Mouse (Mus musculus): ENCODE results near the gene Hist2h2aa1. TPM values are rescaled to one million over a fixed set of nuclear protein-coding genes. Genes with fewer than 3 reads are reported as not detected.
"Not testable (repeated sequence)": the region's sequence is repeated elsewhere in the genome, so short reads cannot be mapped to it uniquely, and the experiment has no call there.

Hist2h2aa1 gene
- polyA plus RNA-seq (2015; fragmentation: Nextera tagmentation; extraction: Ambion mirVana): 25.9 and 30.4 TPM in 2 replicates

DNA sequence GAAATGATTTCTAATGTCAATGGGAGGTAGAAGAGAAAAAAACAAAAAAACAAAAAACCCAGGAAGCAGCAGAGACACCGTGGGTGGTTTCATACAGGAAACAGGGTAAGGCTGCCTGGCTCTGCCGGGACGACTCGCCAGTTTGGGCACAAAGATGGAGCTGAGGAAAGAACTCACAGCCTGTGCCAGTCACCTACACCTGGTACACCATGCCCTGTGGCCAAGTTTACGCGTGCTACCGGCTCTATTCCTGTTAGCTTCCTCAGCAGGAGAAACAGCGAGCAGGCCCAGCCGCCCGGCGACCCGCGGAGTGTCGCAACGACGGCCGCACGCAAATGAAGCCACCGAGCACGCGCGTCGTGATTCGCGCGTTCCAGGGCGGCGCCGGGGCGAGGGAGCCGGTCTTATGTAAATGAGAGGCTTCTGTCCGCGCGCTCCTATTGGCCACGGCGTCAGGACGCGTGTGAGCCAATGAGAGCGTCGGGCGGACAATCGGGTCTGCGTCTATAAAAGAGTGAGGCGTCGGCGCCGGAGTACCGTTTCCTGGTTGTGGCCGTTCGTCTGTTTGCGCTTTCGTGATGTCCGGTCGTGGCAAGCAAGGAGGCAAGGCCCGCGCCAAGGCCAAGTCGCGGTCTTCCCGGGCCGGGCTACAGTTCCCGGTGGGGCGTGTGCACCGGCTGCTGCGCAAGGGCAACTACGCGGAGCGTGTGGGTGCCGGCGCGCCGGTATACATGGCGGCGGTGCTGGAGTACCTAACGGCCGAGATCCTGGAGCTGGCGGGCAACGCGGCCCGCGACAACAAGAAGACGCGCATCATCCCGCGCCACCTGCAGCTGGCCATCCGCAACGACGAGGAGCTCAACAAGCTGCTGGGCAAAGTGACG is at the start of gene Hist2h2aa1:
Gene Hist2h2aa1, plus strand, starts transcription at position 495 of the 884 bp plus-strand sequence.
- Histone ChIP-seq H3K4me3 (replicated peaks) (peak within 1 kb of the TSS; percentile 54), H3K4me1 (peaks cover 31% of the 10 kb centered on the region), H3K9ac (peak within 1 kb of the TSS; percentile 64), H3K27ac (replicated peaks) (peak within 1 kb of the TSS; percentile 99), H3K4me2 (replicated peaks) (peak within 1 kb of the TSS; percentile 60)
- not testable (repeated sequence) for H3K36me3 ChIP-seq; H3K9me3 ChIP-seq (replicated peaks); H3K27me3 ChIP-seq
- ATAC-seq (ENCODE audit: insufficient number of reproducible peaks, low FRiP score, low TSS enrichment, low read depth): peak; percentile 88
- WGBS: 0% methylated on average over 21 of the region's 88 CpGs

DNA sequence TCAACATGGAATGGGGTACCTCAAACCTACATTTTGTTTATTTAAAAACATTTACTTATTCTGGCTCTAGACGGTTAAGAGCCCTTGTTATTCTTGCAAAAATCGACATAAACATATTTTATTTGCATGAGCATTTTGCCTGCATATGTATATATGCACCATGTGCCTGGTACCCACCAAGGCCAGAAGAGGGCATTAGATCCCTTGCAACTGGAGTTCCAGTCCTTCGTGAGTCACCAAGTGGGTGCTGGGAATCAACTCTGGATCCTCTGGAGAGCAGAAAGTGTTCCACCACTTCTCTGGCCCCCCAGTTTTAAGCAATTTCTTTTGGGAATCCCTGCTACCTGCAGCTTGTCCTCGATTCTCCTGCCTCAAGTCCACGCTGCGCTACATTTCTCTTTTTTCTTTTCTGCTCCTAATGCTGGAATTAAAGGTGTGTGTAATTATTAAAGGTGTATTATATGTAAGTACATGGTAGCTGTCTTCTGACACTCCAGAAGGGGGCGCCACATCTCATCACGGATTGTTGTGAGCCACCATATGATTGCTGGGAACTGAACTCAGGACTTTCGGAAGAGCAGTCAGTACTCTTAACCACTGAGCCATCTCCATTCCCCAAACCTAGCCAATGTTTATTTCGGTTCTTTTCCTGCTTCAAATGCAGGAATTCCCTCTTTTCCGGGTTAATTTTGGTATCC is 49.5 kb upstream of the Hist2h2aa1 start:
- H3K4me2 ChIP-seq (replicated peaks): no peak overlapping the region

DNA sequence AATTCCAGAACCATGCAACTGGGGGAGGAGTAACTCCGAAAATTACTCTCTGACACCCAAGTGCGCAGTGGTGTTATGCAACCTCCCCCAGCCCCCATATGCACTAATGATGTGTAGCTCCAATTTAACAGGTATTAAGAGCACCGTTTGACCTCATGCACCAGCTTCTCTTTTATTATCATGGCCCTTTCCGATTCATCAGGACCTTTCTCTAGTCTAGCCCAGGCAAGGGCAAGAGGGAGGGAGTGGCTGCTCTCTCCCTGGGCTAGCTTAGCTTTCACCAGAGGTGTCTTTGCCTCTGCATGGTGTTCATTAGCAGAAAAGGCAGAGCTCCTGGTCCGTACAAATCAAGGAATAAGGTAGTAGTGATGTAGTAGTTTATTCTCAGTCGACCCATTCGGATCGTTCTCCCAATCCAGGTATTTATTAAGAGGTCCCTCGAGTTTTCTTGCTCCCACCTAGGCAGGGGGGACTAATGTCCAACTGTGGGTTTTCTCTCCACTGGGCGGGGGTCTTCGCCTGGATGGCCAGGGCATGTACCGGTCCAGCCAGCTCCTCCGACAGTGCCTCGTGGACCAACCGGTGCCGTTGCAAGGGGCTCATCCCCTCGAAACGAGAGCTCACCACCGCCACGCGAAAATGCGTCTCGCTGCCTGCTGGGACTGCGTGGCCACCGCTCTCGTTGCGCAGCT is 48.7 kb upstream of the Hist2h2aa1 start:
- peak overlapping the region; percentile 75 for H3K9ac ChIP-seq
- no peak for ATAC-seq (ENCODE audit: insufficient number of reproducible peaks, low FRiP score, low TSS enrichment, low read depth)
- peak overlapping the region; percentile 88 for H3K4me2 ChIP-seq (replicated peaks)
- WGBS: 16% methylated on average over 27 of the region's 27 CpGs
- no peaks in the 10 kb centered on the region for H3K9me3 ChIP-seq (replicated peaks)
- peak overlapping the region; percentile 75 for H3K4me3 ChIP-seq (replicated peaks)
- peaks cover 2% of the 10 kb centered on the region; the same call in 1 of the 2 replicates for H3K36me3 ChIP-seq
- H3K27ac ChIP-seq (replicated peaks): peak overlapping the region; percentile 97
- peaks cover 14% of the 10 kb centered on the region for H3K4me1 ChIP-seq
- no peaks in the 10 kb centered on the region for H3K27me3 ChIP-seq

More for the DNA sequence above, 49.5 kb upstream of the Hist2h2aa1 start:
- H3K4me1 ChIP-seq: peaks cover 14% of the 10 kb centered on the region
- H3K27ac ChIP-seq (replicated peaks): no peak overlapping the region
- no peaks in the 10 kb centered on the region for H3K9me3 ChIP-seq (replicated peaks)
- no peak for ATAC-seq (ENCODE audit: insufficient number of reproducible peaks, low FRiP score, low TSS enrichment, low read depth)
- H3K4me3 ChIP-seq (replicated peaks): no peak overlapping the region
- no peaks in the 10 kb centered on the region for H3K27me3 ChIP-seq
- H3K9ac ChIP-seq: no peak overlapping the region
- H3K36me3 ChIP-seq: peaks cover 3% of the 10 kb centered on the region; the same call in 1 of the 2 replicates
- WGBS: 89% methylated on average over 11 of the region's 11 CpGs

DNA sequence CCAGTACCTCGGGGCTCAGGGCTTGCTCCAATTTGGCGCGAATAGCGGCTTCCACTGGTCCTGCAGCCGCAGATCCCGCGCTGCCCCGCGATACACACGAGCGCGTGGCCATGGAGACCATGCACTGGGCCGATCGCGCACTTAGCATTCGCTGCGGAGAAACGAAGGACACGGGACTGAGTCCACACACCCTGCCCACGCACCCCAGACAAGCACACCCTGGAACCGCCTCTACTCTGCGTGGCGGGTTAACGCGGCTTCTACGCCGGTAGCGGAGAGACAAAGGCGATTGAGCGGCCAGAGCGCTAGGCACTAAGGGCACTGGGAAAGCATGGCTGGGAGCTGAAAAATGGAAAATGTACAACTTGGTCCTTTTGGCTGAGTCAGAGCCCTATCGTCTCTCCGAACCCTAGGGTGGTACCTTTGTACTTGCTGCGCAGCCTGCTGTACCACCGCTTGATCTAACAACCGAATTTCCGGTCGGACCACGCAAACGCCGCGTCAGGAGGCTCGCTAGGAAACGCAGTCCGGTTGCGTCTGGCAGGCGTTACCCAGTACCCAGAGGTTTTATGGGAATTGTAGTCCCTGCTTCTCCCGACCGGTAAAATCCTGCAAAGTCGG is 48.1 kb upstream of the Hist2h2aa1 start:
- Histone ChIP-seq H3K4me3 (replicated peaks) (peak overlapping the region; percentile 75), H3K27me3 (no peaks in the 10 kb centered on the region), H3K4me1 (peaks cover 14% of the 10 kb centered on the region), H3K9ac (peak overlapping the region; percentile 75), H3K9me3 (replicated peaks) (no peaks in the 10 kb centered on the region), H3K36me3 (peaks cover under 1% of the 10 kb centered on the region; the same call in 1 of the 2 replicates), H3K4me2 (replicated peaks) (peak overlapping the region; percentile 88), H3K27ac (replicated peaks) (peak overlapping the region; percentile 97)
- peak; percentile 96 for ATAC-seq (ENCODE audit: insufficient number of reproducible peaks, low FRiP score, low TSS enrichment, low read depth)
- WGBS: under 1% methylated on average over 50 of the region's 50 CpGs

DNA sequence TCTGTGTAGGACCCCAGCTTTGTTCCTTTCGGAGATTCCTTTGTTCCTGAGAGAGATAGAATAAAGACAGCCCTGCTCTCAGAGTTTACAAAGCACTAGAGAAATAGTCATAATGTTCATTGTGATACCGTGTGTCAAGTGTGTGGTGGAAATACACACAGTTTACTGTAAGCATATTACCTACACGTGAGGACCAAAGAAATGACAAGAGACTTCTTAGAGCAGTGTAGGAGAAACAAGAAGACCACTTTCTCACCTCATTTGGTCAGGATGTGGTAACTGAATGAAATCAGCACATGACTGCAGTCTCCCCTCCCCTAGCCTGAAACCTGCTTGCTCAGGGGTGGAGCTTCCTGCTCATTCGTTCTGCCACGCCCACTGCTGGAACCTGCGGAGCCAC is 47.1 kb upstream of the Hist2h2aa1 start:
- WGBS: 11% methylated on average over 6 of the region's 6 CpGs
- no peak for ATAC-seq (ENCODE audit: insufficient number of reproducible peaks, low FRiP score, low TSS enrichment, low read depth)

DNA sequence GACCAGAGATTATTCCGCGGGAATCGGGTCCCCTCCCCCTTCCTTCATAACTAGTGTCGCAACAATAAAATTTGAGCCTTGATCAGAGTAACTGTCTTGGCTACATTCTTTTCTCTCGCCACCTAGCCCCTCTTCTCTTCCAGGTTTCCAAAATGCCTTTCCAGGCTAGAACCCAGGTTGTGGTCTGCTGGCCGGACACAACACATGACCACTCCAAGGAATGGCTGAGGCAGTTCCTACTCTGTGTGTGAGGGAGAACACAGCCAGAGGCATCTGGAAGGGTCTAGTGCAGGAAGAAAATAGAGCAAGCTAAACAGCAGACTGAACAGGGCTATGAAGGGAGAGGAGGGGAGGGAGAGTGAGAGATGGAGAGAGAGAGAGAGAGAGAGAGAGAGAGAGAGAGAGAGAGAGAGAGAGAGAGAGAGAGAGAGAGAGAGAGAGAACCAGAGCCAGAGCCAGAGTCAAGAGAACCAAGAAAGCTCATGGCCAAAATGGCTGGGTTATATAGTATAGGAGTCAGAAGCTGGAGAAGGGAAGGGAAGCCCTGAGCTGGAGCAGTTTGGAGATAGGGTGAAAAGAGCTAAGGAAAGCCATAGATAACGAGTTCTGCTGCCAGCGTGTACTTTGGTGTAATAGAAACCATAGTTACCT is 46.6 kb upstream of the Hist2h2aa1 start:
- WGBS: 43% methylated on average over 5 of the region's 8 CpGs
- not testable (repeated sequence) for H3K9ac ChIP-seq; ATAC-seq (ENCODE audit: insufficient number of reproducible peaks, low FRiP score, low TSS enrichment, low read depth)

More for the DNA sequence above, 47.1 kb upstream of the Hist2h2aa1 start:
- peak overlapping the region; percentile 39; the same call in 1 of the 2 replicates for H3K27ac ChIP-seq (replicated peaks)
- no peaks in the 10 kb centered on the region for H3K27me3 ChIP-seq
- H3K4me3 ChIP-seq (replicated peaks): peak overlapping the region; percentile 75
- no peaks in the 10 kb centered on the region; the same call in 1 of the 2 replicates for H3K36me3 ChIP-seq
- no peak overlapping the region for H3K9ac ChIP-seq
- no peaks in the 10 kb centered on the region for H3K9me3 ChIP-seq (replicated peaks)
- peak overlapping the region; percentile 88 for H3K4me2 ChIP-seq (replicated peaks)
- H3K4me1 ChIP-seq: peaks cover 14% of the 10 kb centered on the region

DNA sequence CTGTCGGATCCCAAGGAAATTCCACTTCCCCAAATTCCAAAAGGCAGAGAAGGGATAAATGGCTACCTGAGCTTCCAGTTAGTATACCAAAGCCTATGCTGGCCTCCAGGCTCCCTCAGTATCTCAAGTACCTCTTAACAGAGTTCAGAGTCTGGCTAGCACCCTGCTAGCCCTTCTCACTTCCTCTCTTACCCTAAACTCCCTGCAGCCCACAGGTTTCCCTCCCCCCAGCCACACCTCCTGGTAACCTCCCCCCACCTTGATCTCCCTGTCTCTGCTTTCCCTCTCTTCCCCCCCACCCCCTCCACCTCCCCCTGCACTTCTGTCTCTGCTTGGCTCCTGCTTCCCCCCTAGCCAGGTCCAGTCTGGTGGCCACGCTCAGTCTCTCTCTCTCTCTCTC is 45.6 kb upstream of the Hist2h2aa1 start:
- ATAC-seq (ENCODE audit: insufficient number of reproducible peaks, low FRiP score, low TSS enrichment, low read depth): no peak
- no peaks in the 10 kb centered on the region for H3K27me3 ChIP-seq
- H3K9ac ChIP-seq: no peak overlapping the region
- no peaks in the 10 kb centered on the region for H3K9me3 ChIP-seq (replicated peaks)
- no peak overlapping the region for H3K4me2 ChIP-seq (replicated peaks)
- H3K27ac ChIP-seq (replicated peaks): no peak overlapping the region
- no peak overlapping the region for H3K4me3 ChIP-seq (replicated peaks)
- WGBS: 44% methylated on average over 2 of the region's 2 CpGs
- no peaks in the 10 kb centered on the region for H3K36me3 ChIP-seq
- peaks cover 14% of the 10 kb centered on the region for H3K4me1 ChIP-seq

More for the DNA sequence above, 46.6 kb upstream of the Hist2h2aa1 start:
- H3K27ac ChIP-seq (replicated peaks); H3K4me3 ChIP-seq (replicated peaks); H3K4me2 ChIP-seq (replicated peaks); H3K9me3 ChIP-seq (replicated peaks); H3K36me3 ChIP-seq; H3K27me3 ChIP-seq: not testable (repeated sequence)
- H3K4me1 ChIP-seq: peaks cover 14% of the 10 kb centered on the region

DNA sequence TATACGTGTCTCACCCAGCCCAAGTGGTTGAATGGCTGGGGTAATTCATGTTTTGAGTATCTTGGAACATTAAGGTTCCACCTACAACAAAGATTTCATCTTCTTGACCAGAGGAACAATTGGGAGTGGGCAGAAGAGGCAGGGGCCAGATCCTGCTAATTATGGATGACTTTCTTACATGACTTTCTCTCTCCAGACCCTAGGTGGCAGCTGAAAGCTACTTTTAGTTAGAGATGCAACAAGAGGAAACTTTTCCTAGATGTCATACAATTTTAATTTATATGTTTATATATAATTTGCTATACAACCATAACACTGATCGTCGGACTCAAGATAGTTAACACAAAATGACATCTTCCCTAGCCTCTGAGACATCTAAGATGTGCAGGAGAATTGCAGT is 37.5 kb upstream of the Hist2h2aa1 start:
- no peak for ATAC-seq (ENCODE audit: insufficient number of reproducible peaks, low FRiP score, low TSS enrichment, low read depth)
- no peak overlapping the region for H3K4me2 ChIP-seq (replicated peaks)
- H3K9ac ChIP-seq: no peak overlapping the region
- 69% methylated on average over 3 of the region's 3 CpGs for WGBS
- H3K9me3 ChIP-seq (replicated peaks): no peaks in the 10 kb centered on the region
- no peaks in the 10 kb centered on the region for H3K36me3 ChIP-seq
- H3K4me1 ChIP-seq: 0 out of 2 replicates have a peak, but pooled peaks cover 4% of the 10 kb centered on the region
- no peaks in the 10 kb centered on the region for H3K27me3 ChIP-seq
- H3K4me3 ChIP-seq (replicated peaks): no peak overlapping the region
- H3K27ac ChIP-seq (replicated peaks): no peak overlapping the region

DNA sequence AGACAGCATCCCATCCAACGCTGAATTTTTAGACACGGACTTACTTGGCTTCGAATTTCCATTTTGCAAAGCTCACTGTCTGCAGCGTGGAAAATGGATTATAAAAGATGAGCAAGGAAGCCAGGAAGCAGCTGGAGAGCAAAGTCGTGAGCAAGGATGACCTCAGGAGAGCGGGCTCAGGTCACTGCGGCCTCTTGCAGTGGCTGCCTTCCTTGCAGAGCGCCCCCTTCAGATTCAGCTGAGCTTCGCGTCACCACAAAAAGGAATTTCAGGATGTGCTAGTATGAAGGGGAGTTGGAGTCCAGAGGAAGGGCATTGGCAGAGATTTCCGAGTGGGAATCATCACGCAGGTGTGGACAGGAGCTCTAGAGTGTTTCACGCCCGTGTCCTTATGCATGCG is 36.1 kb upstream of the Hist2h2aa1 start:
- no peak for ATAC-seq (ENCODE audit: insufficient number of reproducible peaks, low FRiP score, low TSS enrichment, low read depth)
- H3K9ac ChIP-seq: no peak overlapping the region

DNA sequence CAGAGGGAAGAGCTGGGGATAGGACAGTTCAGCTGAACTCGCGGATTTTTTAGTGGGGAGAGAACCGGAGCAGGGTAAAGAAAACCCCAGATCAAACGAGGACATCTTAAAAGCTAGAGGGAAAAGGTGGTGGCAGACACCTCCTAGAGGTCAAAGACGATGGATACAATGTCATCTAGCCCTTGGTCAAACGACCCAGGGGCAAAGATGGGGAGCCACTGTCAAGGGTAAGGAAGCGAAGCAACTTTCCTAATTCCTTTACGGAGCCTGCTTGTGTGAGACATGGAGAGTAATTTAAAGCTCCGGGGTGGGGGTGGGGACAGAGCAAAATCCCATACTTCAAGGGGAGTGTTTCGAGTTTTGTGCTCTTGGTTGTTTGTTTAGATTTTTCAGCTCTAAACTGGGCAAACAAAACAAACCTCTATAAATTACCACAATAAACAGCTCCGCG is 26.1 kb upstream of the Hist2h2aa1 start:
- no peak for ATAC-seq (ENCODE audit: insufficient number of reproducible peaks, low FRiP score, low TSS enrichment, low read depth)
- Histone ChIP-seq H3K27me3 (no peaks in the 10 kb centered on the region), H3K27ac (replicated peaks) (peak overlapping the region; percentile 100), H3K4me3 (replicated peaks) (peak overlapping the region; percentile 65), H3K36me3 (no peaks in the 10 kb centered on the region), H3K4me1 (peaks cover 31% of the 10 kb centered on the region), H3K9ac (peak overlapping the region; percentile 76), H3K4me2 (replicated peaks) (peak overlapping the region; percentile 69), H3K9me3 (replicated peaks) (no peaks in the 10 kb centered on the region)
- WGBS: under 1% methylated on average over 12 of the region's 12 CpGs

More for the DNA sequence above, 36.1 kb upstream of the Hist2h2aa1 start:
- H3K27me3 ChIP-seq: no peaks in the 10 kb centered on the region
- H3K36me3 ChIP-seq: no peaks in the 10 kb centered on the region
- 21% methylated on average over 15 of the region's 15 CpGs for WGBS
- H3K4me1 ChIP-seq: 0 out of 2 replicates have a peak, but pooled peaks cover 4% of the 10 kb centered on the region
- H3K9me3 ChIP-seq (replicated peaks): no peaks in the 10 kb centered on the region
- no peak overlapping the region for H3K4me3 ChIP-seq (replicated peaks)
- H3K27ac ChIP-seq (replicated peaks): no peak overlapping the region
- no peak overlapping the region for H3K4me2 ChIP-seq (replicated peaks)

Measured in embryonic facial prominence, embryonic 15.5 days (tissue).